Mouse (Mus musculus) cerebellum, adult 2 months (tissue): Measurements from ENCODE around the gene Alkbh3.

Experiments
- CTCF ChIP-seq: fragments of 200-500 bp; IDR thresholded peaks from 2 replicates; pipeline ENCODE4 v1.5.1; 2011; ENCODE audit warnings: low read depth, mild to moderate bottlenecking, control low read depth, low read length, moderate library complexity, borderline replicate concordance; ENCODE audit not compliant: insufficient read depth
- POLR2A ChIP-seq: fragments of 200-500 bp; IDR thresholded peaks from 2 replicates; pipeline ENCODE4 v1.6.1; 2011; ENCODE audit warnings: low read length, control low read depth, borderline replicate concordance; ENCODE audit not compliant: insufficient read depth

- TF ChIP-seq POLR2A (no peak), CTCF (no peak)
These were observed 56.9 kb downstream of the Alkbh3 start for GRCm38 (mm10) chr2:93953726-93954125.
